Mouse (Mus musculus): ENCODE results near the gene Vmn1r1. TPM values are rescaled to one million over a fixed set of nuclear protein-coding genes. Genes with fewer than 3 reads are reported as not detected.

Vmn1r1 gene
- polyA plus RNA-seq, 1 experiment from 2014 or later = not detected

DNA sequence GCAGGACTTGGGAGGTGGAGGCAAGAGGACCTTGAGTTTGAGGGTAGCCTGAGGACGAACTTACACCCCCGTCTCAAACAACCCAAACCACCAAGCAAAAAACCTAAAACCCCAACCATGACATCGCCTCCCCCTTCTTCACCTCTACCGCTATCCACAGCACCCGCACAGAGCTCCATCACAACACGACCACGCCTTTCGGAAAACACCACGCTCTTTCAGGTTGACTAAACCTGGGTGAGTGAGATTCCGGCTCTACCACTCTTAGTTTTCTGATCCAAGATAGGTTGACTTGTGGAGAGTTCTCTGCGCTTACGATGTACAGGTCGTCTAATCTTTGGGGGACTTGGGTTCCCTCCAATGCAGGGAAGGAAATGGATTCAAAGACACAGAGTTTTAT lies 21.6 kb downstream of the Vmn1r1 start:
- no peak overlapping the region for H3K4me3 ChIP-seq (ENCODE audit: low read depth, low read length)
- no peak overlapping the region for H3K9ac ChIP-seq (ENCODE audit: low read depth, low read length)
- no peaks in the 10 kb centered on the region for H3K9me3 ChIP-seq (ENCODE audit: control insufficient read depth, low read length)
- no peak for ATAC-seq (replicated peaks; ENCODE audit: low FRiP score)
- WGBS = 87% methylated on average over 13 of the region's 13 CpGs
- DNase-seq (ENCODE audit: low spot score) = no peak
- H3K27ac ChIP-seq (ENCODE audit: low read depth, low read length) = no peak overlapping the region
- no peaks in the 10 kb centered on the region for H3K36me3 ChIP-seq (ENCODE audit: control insufficient read depth, insufficient read depth, low read length)
- H3K4me1 ChIP-seq (replicated peaks; ENCODE audit: control insufficient read depth, insufficient read depth, low read length) = peaks cover 5% of the 10 kb centered on the region; the same call in 1 of the 2 replicates
- 0 out of 2 replicates have a peak, but pooled peaks cover 3% of the 10 kb centered on the region for H3K27me3 ChIP-seq (replicated peaks; ENCODE audit: control insufficient read depth, insufficient read depth, low read length)
- H3K4me2 ChIP-seq = no peak overlapping the region

- no peak overlapping the region for H3K4me3 ChIP-seq (ENCODE audit: low read depth, low read length)
- 2% methylated on average over 6 of the region's 6 CpGs for WGBS
- ATAC-seq (replicated peaks; ENCODE audit: low FRiP score) = peak; percentile 74
- peak; percentile 74 for DNase-seq (ENCODE audit: low spot score)
- H3K4me2 ChIP-seq = 0 out of 2 replicates have a peak overlapping the region, but pooled peaks have one; percentile 11
- no peak overlapping the region for H3K9ac ChIP-seq (ENCODE audit: low read depth, low read length)
- peaks cover 5% of the 10 kb centered on the region; the same call in 1 of the 2 replicates for H3K4me1 ChIP-seq (replicated peaks; ENCODE audit: control insufficient read depth, insufficient read depth, low read length)
- no peak overlapping the region for H3K27ac ChIP-seq (ENCODE audit: low read depth, low read length)
- peaks cover 3% of the 10 kb centered on the region; the same call in 1 of the 2 replicates for H3K27me3 ChIP-seq (replicated peaks; ENCODE audit: control insufficient read depth, insufficient read depth, low read length)
- no peaks in the 10 kb centered on the region for H3K9me3 ChIP-seq (ENCODE audit: control insufficient read depth, low read length)
- no peaks in the 10 kb centered on the region for H3K36me3 ChIP-seq (ENCODE audit: control insufficient read depth, insufficient read depth, low read length)
Measured at GRCm38 (mm10) chr1:182140370-182140769, 23.9 kb downstream of the Vmn1r1 start.

DNA sequence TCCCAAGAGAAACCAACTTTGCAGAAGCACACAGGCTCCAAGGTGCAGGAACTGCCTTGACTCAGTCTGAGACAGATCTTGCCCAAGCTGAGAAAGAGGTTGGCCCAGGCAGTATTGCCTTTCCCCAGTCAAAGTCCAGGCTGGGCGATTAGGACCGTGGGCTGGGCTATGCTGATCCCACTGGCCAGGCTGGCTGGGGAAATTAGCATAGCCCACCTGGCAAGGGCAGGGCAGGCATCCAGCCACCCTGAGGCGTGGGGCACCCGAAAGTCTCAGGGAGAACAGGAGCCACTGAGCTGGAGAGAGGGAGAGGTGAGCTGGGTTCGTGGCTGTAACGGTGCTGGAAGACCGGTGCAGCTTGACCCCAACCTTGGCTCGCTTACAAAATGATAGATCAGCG lies 24.3 kb downstream of the Vmn1r1 start:
- Histone ChIP-seq H3K27me3 (replicated peaks; ENCODE audit: control insufficient read depth, insufficient read depth, low read length) (peaks cover 3% of the 10 kb centered on the region; the same call in 1 of the 2 replicates), H3K27ac (ENCODE audit: low read depth, low read length) (no peak overlapping the region), H3K36me3 (ENCODE audit: control insufficient read depth, insufficient read depth, low read length) (no peaks in the 10 kb centered on the region), H3K4me1 (replicated peaks; ENCODE audit: control insufficient read depth, insufficient read depth, low read length) (peaks cover 5% of the 10 kb centered on the region; the same call in 1 of the 2 replicates), H3K9me3 (ENCODE audit: control insufficient read depth, low read length) (no peaks in the 10 kb centered on the region), H3K4me2 (0 out of 2 replicates have a peak overlapping the region, but pooled peaks have one; percentile 11), H3K9ac (ENCODE audit: low read depth, low read length) (no peak overlapping the region), H3K4me3 (ENCODE audit: low read depth, low read length) (no peak overlapping the region)
- DNase-seq (ENCODE audit: low spot score) (peak; percentile 45), ATAC-seq (replicated peaks; ENCODE audit: low FRiP score) (no peak)
- WGBS = 36% methylated on average over 9 of the region's 9 CpGs

GRCm38 (mm10) chr1:182138172-182138571 lies 26.1 kb downstream of the Vmn1r1 start:
- no peak for ATAC-seq (replicated peaks; ENCODE audit: low FRiP score)
- Histone ChIP-seq H3K4me2 (no peak overlapping the region), H3K4me1 (replicated peaks; ENCODE audit: control insufficient read depth, insufficient read depth, low read length) (peaks cover 5% of the 10 kb centered on the region; the same call in 1 of the 2 replicates), H3K9me3 (ENCODE audit: control insufficient read depth, low read length) (no peaks in the 10 kb centered on the region), H3K4me3 (ENCODE audit: low read depth, low read length) (no peak overlapping the region), H3K36me3 (ENCODE audit: control insufficient read depth, insufficient read depth, low read length) (no peaks in the 10 kb centered on the region), H3K9ac (ENCODE audit: low read depth, low read length) (no peak overlapping the region), H3K27me3 (replicated peaks; ENCODE audit: control insufficient read depth, insufficient read depth, low read length) (peaks cover 3% of the 10 kb centered on the region; the same call in 1 of the 2 replicates), H3K27ac (ENCODE audit: low read depth, low read length) (no peak overlapping the region)
- 68% methylated on average over 8 of the region's 8 CpGs for WGBS
- DNase-seq (ENCODE audit: low spot score) = no peak

- no peak overlapping the region for H3K4me2 ChIP-seq
- ATAC-seq (replicated peaks; ENCODE audit: low FRiP score) (no peak), DNase-seq (ENCODE audit: low spot score) (no peak)
- no peak overlapping the region for H3K4me3 ChIP-seq (ENCODE audit: low read depth, low read length)
- peaks cover 5% of the 10 kb centered on the region; the same call in 1 of the 2 replicates for H3K4me1 ChIP-seq (replicated peaks; ENCODE audit: control insufficient read depth, insufficient read depth, low read length)
- H3K9me3 ChIP-seq (ENCODE audit: control insufficient read depth, low read length) = no peaks in the 10 kb centered on the region
- H3K36me3 ChIP-seq (ENCODE audit: control insufficient read depth, insufficient read depth, low read length) = no peaks in the 10 kb centered on the region
- WGBS = 53% methylated on average over 28 of the region's 28 CpGs
- no peak overlapping the region for H3K27ac ChIP-seq (ENCODE audit: low read depth, low read length)
- peaks cover 3% of the 10 kb centered on the region; the same call in 1 of the 2 replicates for H3K27me3 ChIP-seq (replicated peaks; ENCODE audit: control insufficient read depth, insufficient read depth, low read length)
- no peak overlapping the region for H3K9ac ChIP-seq (ENCODE audit: low read depth, low read length)
Measured at GRCm38 (mm10) chr1:182137204-182138125, 26.8 kb downstream of the Vmn1r1 start.

- Histone ChIP-seq H3K36me3 (ENCODE audit: control insufficient read depth, insufficient read depth, low read length) (peaks cover 13% of the 10 kb centered on the region; the same call in 1 of the 2 replicates), H3K4me2 (no peak overlapping the region), H3K27ac (ENCODE audit: low read depth, low read length) (no peak overlapping the region), H3K27me3 (replicated peaks; ENCODE audit: control insufficient read depth, insufficient read depth, low read length) (no peaks in the 10 kb centered on the region), H3K4me1 (replicated peaks; ENCODE audit: control insufficient read depth, insufficient read depth, low read length) (peaks cover 5% of the 10 kb centered on the region), H3K4me3 (ENCODE audit: low read depth, low read length) (no peak overlapping the region), H3K9ac (ENCODE audit: low read depth, low read length) (no peak overlapping the region), H3K9me3 (ENCODE audit: control insufficient read depth, low read length) (no peaks in the 10 kb centered on the region)
- ATAC-seq (replicated peaks; ENCODE audit: low FRiP score) = no peak
- WGBS = 46% methylated on average over 2 of the region's 2 CpGs
- no peak for DNase-seq (ENCODE audit: low spot score)
Measured at GRCm38 (mm10) chr1:182130830-182131229, 33.5 kb downstream of the Vmn1r1 start.

- peak; percentile 89 for DNase-seq (ENCODE audit: low spot score)
- H3K9me3 ChIP-seq (ENCODE audit: control insufficient read depth, low read length) = no peaks in the 10 kb centered on the region
- H3K9ac ChIP-seq (ENCODE audit: low read depth, low read length) = peak overlapping the region; percentile 93
- H3K27ac ChIP-seq (ENCODE audit: low read depth, low read length) = peak overlapping the region; percentile 83
- peak overlapping the region; percentile 83 for H3K4me2 ChIP-seq
- peak; percentile 96 for ATAC-seq (replicated peaks; ENCODE audit: low FRiP score)
- H3K27me3 ChIP-seq (replicated peaks; ENCODE audit: control insufficient read depth, insufficient read depth, low read length) = no peaks in the 10 kb centered on the region
- peak overlapping the region; percentile 85 for H3K4me3 ChIP-seq (ENCODE audit: low read depth, low read length)
- WGBS = under 1% methylated on average over 33 of the region's 33 CpGs
- H3K36me3 ChIP-seq (ENCODE audit: control insufficient read depth, insufficient read depth, low read length) = peaks cover 13% of the 10 kb centered on the region; the same call in 1 of the 2 replicates
- peaks cover 9% of the 10 kb centered on the region for H3K4me1 ChIP-seq (replicated peaks; ENCODE audit: control insufficient read depth, insufficient read depth, low read length)
Measured at GRCm38 (mm10) chr1:182124924-182125368, 39.3 kb downstream of the Vmn1r1 start.

DNA sequence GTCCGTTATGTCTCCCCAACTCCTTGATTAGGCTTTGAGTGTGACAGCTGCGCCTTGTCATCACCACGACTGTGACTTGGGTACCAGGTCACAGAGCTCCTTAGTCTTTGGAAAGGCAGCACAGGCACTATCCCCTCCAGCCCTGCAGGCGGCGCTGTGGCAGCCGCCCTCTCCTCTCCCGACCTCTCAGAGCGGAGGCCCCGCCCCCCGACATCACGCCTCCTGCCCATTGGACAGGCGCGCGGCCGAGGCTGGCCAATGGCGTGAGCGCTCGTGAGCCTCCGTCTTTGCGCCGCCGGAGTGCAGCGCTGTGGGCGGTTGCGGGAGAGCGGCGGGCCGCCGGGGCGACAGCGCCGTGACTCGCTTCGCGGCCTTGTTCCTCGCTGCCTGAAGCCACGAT lies 39.8 kb downstream of the Vmn1r1 start, which contains the start of gene Srp9:
TSS of gene Srp9 (plus strand) at position 232 of the 400 bp plus-strand sequence.
- H3K27me3 ChIP-seq (replicated peaks; ENCODE audit: control insufficient read depth, insufficient read depth, low read length) = no peaks in the 10 kb centered on the region
- DNase-seq (ENCODE audit: low spot score) = peak; percentile 95
- peak within 1 kb of the TSS; percentile 83 for H3K4me2 ChIP-seq
- H3K27ac ChIP-seq (ENCODE audit: low read depth, low read length) = peak within 1 kb of the TSS; percentile 83
- H3K9me3 ChIP-seq (ENCODE audit: control insufficient read depth, low read length) = no peaks in the 10 kb centered on the region
- ATAC-seq (replicated peaks; ENCODE audit: low FRiP score) = peak; percentile 97
- H3K9ac ChIP-seq (ENCODE audit: low read depth, low read length) = peak within 1 kb of the TSS; percentile 93
- peak within 1 kb of the TSS; percentile 85 for H3K4me3 ChIP-seq (ENCODE audit: low read depth, low read length)
- peaks cover 10% of the 10 kb centered on the region; the same call in 1 of the 2 replicates for H3K36me3 ChIP-seq (ENCODE audit: control insufficient read depth, insufficient read depth, low read length)
- H3K4me1 ChIP-seq (replicated peaks; ENCODE audit: control insufficient read depth, insufficient read depth, low read length) = peaks cover 9% of the 10 kb centered on the region
- WGBS = under 1% methylated on average over 36 of the region's 37 CpGs

Measured in liver, embryonic 11.5 days (tissue).